Mouse (Mus musculus) C2C12 (cell line): ENCODE results near the gene Rhbdd2.

Experiments
- CEBPB ChIP-seq: IDR thresholded peaks from one replicate; pipeline ENCODE4 v1.6.1; 2011; ENCODE audit warnings: low read depth, mild to moderate bottlenecking, control low read depth, moderate library complexity
- CTCF ChIP-seq: IDR thresholded peaks from one replicate; pipeline ENCODE4 v1.5.1; 2011; ENCODE audit not compliant: control insufficient read depth, insufficient read depth, insufficient read length
- FOSL1 ChIP-seq: IDR thresholded peaks from one replicate; pipeline ENCODE4 v1.8.0; 2011; ENCODE audit warnings: mild to moderate bottlenecking, low read length; ENCODE audit not compliant: poor library complexity, insufficient read depth, severe bottlenecking
- MAX ChIP-seq: IDR thresholded peaks from one replicate; pipeline ENCODE4 v1.6.1; 2011; ENCODE audit warnings: mild to moderate bottlenecking, control low read depth
- MYOD1 ChIP-seq: IDR thresholded peaks from one replicate; pipeline ENCODE4 v1.6.1; 2011; ENCODE audit warnings: low read depth; ENCODE audit not compliant: control insufficient read depth, insufficient read length
- USF1 ChIP-seq: IDR thresholded peaks from one replicate; pipeline ENCODE4 v1.6.1; 2011; ENCODE audit warnings: low read depth, mild to moderate bottlenecking, control low read depth, moderate library complexity

- TF ChIP-seq CTCF (no peak), MYOD1 (no peak), USF1 (no peak), CEBPB (no peak), FOSL1 (no peak), MAX (no peak)
These were observed 44.3 kb downstream of the Rhbdd2 start for GRCm38 (mm10) chr5:135676696-135677095.
